Mouse (Mus musculus): Measurements from ENCODE around the gene Lbx1. TPM values are rescaled to one million over a fixed set of nuclear protein-coding genes. Genes with fewer than 3 reads are reported as not detected.

Lbx1 gene
- total and polyA plus RNA-seq, 2 experiments from 2014 or later, result not detected

DNA sequence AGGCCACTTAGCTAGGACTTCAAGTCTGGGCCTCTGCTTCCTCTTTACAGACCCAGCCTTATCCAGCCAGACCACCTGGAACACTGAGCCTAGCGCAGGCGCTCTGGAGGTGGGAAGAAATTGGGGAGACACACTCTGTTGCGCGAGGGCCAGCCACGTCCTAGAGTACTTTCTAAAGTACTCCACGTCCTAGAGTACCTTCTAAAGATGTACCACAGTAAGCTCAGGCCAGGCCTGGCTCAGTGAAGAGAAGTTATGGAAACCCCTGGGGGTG is 11.4 kb downstream of the Lbx1 start:
- Histone ChIP-seq H3K4me2 (ENCODE audit: low read depth) (no peak overlapping the region), H3K4me1 (ENCODE audit: insufficient read depth) (no peaks in the 10 kb centered on the region), H3K9me3 (ENCODE audit: low read length) (no peaks in the 10 kb centered on the region), H3K36me3 (ENCODE audit: insufficient read depth) (no peaks in the 10 kb centered on the region), H3K4me3 (ENCODE audit: low read depth, low read length) (no peak overlapping the region), H3K27me3 (ENCODE audit: insufficient read depth, low read length) (peaks cover 78% of the 10 kb centered on the region), H3K9ac (no peak overlapping the region), H3K27ac (ENCODE audit: low read depth, low read length) (no peak overlapping the region)
- DNase-seq (no peak), ATAC-seq (no peak)
- no peak for TF ChIP-seq CTCF (IDR thresholded peaks at IDR 0.05; ENCODE audit: low read depth)
- WGBS, result 4% methylated on average over 6 of the region's 6 CpGs

- Histone ChIP-seq H3K36me3 (ENCODE audit: insufficient read depth) (no peaks in the 10 kb centered on the region), H3K4me2 (ENCODE audit: low read depth) (0 out of 2 replicates have a peak overlapping the region, but pooled peaks have one; percentile 5), H3K9ac (no peak overlapping the region), H3K4me3 (ENCODE audit: low read depth, low read length) (no peak overlapping the region), H3K4me1 (ENCODE audit: insufficient read depth) (no peaks in the 10 kb centered on the region), H3K27ac (ENCODE audit: low read depth, low read length) (no peak overlapping the region), H3K9me3 (ENCODE audit: low read length) (no peaks in the 10 kb centered on the region), H3K27me3 (ENCODE audit: insufficient read depth, low read length) (peaks cover 76% of the 10 kb centered on the region)
- DNase-seq (no peak), ATAC-seq (no peak)
- TF ChIP-seq CTCF (IDR thresholded peaks at IDR 0.05; ENCODE audit: low read depth), result no peak
- WGBS, result 3% methylated on average over 49 of the region's 49 CpGs
These were observed 12.0 kb downstream of the Lbx1 start for GRCm38 (mm10) chr19:45223413-45224285.

GRCm38 (mm10) chr19:45222141-45222782 is 13.3 kb downstream of the Lbx1 start:
- no peak for TF ChIP-seq CTCF (IDR thresholded peaks at IDR 0.05; ENCODE audit: low read depth)
- no peaks in the 10 kb centered on the region for H3K9me3 ChIP-seq (ENCODE audit: low read length)
- H3K9ac ChIP-seq, result no peak overlapping the region
- no peak overlapping the region for H3K27ac ChIP-seq (ENCODE audit: low read depth, low read length)
- peaks cover 62% of the 10 kb centered on the region for H3K27me3 ChIP-seq (ENCODE audit: insufficient read depth, low read length)
- H3K4me1 ChIP-seq (ENCODE audit: insufficient read depth), result no peaks in the 10 kb centered on the region
- H3K4me3 ChIP-seq (ENCODE audit: low read depth, low read length), result no peak overlapping the region
- H3K36me3 ChIP-seq (ENCODE audit: insufficient read depth), result no peaks in the 10 kb centered on the region
- no peak for DNase-seq
- WGBS, result 4% methylated on average over 14 of the region's 17 CpGs
- H3K4me2 ChIP-seq (ENCODE audit: low read depth), result no peak overlapping the region
- ATAC-seq, result no peak

DNA sequence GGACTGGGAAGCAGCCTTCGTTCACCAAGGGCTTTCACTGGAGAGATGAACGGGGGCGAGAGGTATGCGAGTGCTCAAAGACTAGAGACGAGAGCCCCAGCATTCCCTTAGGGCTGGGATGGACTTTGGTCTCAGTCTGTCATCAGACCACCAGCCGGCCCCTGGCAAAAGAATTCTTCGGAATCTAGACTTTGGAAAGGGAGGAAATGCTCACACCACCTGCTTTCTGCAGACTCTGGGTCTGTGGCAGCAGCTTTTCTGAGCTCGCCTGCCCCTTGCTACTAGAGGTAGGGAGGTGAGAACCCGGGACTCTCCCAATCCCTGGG is 14.2 kb downstream of the Lbx1 start:
- Histone ChIP-seq H3K4me3 (ENCODE audit: low read depth, low read length) (no peak overlapping the region; the same call in 1 of the 2 replicates), H3K36me3 (ENCODE audit: insufficient read depth) (no peaks in the 10 kb centered on the region), H3K27me3 (ENCODE audit: insufficient read depth, low read length) (peaks cover 54% of the 10 kb centered on the region), H3K4me2 (ENCODE audit: low read depth) (peak overlapping the region; percentile 59), H3K4me1 (ENCODE audit: insufficient read depth) (no peaks in the 10 kb centered on the region), H3K9me3 (ENCODE audit: low read length) (no peaks in the 10 kb centered on the region), H3K27ac (ENCODE audit: low read depth, low read length) (no peak overlapping the region), H3K9ac (no peak overlapping the region)
- no peak for ATAC-seq
- no peak for DNase-seq
- no peak for TF ChIP-seq CTCF (IDR thresholded peaks at IDR 0.05; ENCODE audit: low read depth)
- 2% methylated on average over 9 of the region's 9 CpGs for WGBS

- Histone ChIP-seq H3K27ac (ENCODE audit: low read depth, low read length) (no peak overlapping the region), H3K9ac (0 out of 2 replicates have a peak overlapping the region, but pooled peaks have one; percentile 6), H3K36me3 (ENCODE audit: insufficient read depth) (no peaks in the 10 kb centered on the region), H3K27me3 (ENCODE audit: insufficient read depth, low read length) (peaks cover 48% of the 10 kb centered on the region), H3K4me3 (ENCODE audit: low read depth, low read length) (peak overlapping the region; percentile 26), H3K4me2 (ENCODE audit: low read depth) (peak overlapping the region; percentile 59), H3K9me3 (ENCODE audit: low read length) (no peaks in the 10 kb centered on the region), H3K4me1 (ENCODE audit: insufficient read depth) (no peaks in the 10 kb centered on the region)
- peak; percentile 94 for DNase-seq
- peak; percentile 93 for ATAC-seq
- 2% methylated on average over 29 of the region's 29 CpGs for WGBS
- TF ChIP-seq CTCF (IDR thresholded peaks at IDR 0.05; ENCODE audit: low read depth), result peak; percentile 99
These were observed 14.8 kb downstream of the Lbx1 start for GRCm38 (mm10) chr19:45220593-45221457.

DNA sequence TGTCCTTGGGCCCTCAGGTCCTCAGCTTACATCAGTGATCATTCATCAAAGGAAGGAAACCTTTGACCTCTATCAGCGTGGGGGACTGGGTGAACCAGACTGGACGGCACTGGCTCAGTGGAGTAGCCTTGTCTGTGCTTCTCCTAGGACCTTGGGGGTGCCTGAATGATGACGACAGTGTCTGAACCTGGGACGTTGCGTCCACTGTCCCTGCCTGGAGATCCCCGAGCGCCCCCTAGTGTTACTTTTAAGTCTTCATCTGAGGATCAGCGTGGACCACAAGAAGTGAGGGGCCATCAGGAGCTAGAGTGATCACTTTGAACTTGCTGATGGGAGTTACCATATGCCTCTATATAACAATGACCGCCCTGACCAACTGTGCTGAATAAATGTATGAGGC is 19.4 kb downstream of the Lbx1 start:
- no peak overlapping the region for H3K4me3 ChIP-seq (ENCODE audit: low read depth, low read length)
- no peak overlapping the region for H3K27ac ChIP-seq (ENCODE audit: low read depth, low read length)
- ATAC-seq (no peak), DNase-seq (no peak)
- peaks cover 5% of the 10 kb centered on the region for H3K27me3 ChIP-seq (ENCODE audit: insufficient read depth, low read length)
- no peak overlapping the region for H3K9ac ChIP-seq
- no peaks in the 10 kb centered on the region for H3K4me1 ChIP-seq (ENCODE audit: insufficient read depth)
- no peaks in the 10 kb centered on the region for H3K9me3 ChIP-seq (ENCODE audit: low read length)
- H3K4me2 ChIP-seq (ENCODE audit: low read depth), result no peak overlapping the region
- no peaks in the 10 kb centered on the region for H3K36me3 ChIP-seq (ENCODE audit: insufficient read depth)
- 5% methylated on average over 9 of the region's 9 CpGs for WGBS
- TF ChIP-seq CTCF (IDR thresholded peaks at IDR 0.05; ENCODE audit: low read depth), result peak; percentile 68

Measured in forebrain, postnatal 0 days (tissue).